Mouse (Mus musculus) adrenal gland, postnatal 14 days (tissue): Measurements from ENCODE around the gene Hsp90ab1. TPM values are rescaled to one million over a fixed set of nuclear protein-coding genes. Genes with fewer than 3 reads are reported as not detected.

Experiments used
- DNase-seq: peaks from one replicate; pipeline ENCODE4 v3.0.0; 2021; ENCODE audit warnings: mixed read lengths
- total RNA-seq: library from RNA; stranded (reverse); gene quantifications from 2 replicates; pipeline ENCODE4 v1.2.3, GENCODE M21; 2021

The Hsp90ab1 gene
- total RNA-seq, 1 experiment from 2014 or later = 1,485 TPM

DNA sequence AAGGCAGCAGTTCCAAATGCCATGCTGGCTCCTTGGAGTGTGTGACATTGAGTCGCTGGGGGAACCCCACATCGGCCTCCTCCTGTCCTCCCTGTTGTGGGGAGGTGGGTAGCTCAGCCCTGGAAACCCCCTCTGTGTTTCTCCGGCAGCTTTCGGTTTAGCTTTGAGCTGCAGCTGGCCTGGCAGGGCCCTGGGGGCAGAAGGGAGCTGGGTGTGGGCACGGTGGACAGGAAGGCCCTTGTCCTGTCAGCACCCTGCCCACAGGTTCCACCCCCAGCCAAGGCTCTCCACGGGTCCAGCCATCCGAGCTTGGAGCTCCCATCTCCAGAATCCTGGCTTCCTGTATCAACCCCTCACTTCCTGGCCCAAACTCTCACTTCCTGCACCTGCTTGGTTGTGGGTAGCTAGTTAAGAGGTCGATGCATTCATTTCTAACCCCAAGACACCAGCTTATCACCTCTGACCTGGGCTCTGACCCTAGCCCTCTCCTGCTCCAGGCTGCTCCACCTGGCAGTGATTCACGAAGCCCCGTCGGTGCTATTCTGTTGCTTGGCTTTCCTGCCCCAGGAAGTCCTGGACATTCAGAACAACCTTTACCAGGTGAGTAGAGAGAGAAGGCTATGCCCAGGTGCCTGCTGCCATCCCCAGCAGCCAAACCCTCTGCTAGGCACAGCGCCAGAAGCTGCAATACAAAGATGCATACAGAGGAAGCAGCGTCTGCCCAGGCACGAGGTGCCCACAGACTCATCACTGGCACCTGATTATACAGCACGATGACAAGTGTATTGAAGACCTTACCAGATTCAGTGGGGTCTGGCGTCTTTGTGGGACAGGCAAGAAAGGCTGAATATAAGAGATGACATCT lies 14.8 kb downstream of the Hsp90ab1 start:
- no peak for DNase-seq

- no peak for DNase-seq
Measured at GRCm38 (mm10) chr17:45557246-45557824, 15.7 kb downstream of the Hsp90ab1 start.

GRCm38 (mm10) chr17:45556514-45557245 lies 16.4 kb downstream of the Hsp90ab1 start:
- DNase-seq = no peak

DNA sequence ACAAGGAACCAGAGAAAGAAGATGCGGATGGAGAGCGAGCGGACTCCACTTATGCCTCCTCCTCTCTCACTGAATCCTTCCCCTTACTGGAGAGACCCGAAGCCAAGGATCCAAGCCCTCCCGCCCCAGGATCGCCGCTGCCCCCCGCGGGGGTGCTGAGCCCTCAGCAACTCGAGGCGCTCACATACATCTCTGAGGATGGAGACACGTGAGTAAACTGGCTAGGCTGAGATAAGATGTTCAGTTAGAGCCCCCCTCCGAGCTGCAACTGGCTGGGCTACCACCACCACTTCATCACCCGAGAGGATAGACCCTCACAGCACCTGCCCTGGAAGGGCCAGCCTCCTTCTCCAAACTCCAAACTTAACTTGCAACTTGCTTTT lies 17.0 kb downstream of the Hsp90ab1 start:
- no peak for DNase-seq

- peak; percentile 98 for DNase-seq
Measured at GRCm38 (mm10) chr17:45555452-45556106, 17.5 kb downstream of the Hsp90ab1 start, which contains the start of gene Nfkbie. Gene Nfkbie (plus strand): TSS chr17:45555703.

DNA sequence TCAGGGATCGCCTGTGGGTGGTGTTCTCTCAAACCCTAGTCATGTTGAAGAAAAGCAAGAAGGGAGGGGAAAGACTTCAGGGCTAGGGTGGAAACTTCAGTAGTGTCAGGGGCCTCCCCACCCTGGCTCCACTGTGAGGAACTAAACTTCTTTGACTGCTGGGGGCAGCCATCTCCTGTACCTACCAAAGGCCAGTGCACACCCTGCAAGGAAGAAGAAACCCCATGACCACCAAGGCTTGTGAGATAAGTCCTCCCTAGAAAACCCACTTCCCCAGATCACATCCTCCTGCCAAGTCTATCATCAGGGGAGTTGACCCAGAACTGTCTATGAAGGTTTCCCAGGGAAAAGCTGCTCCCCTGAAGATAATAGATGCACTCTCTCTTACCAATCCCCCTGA lies 18.7 kb downstream of the Hsp90ab1 start:
- DNase-seq = no peak

DNA sequence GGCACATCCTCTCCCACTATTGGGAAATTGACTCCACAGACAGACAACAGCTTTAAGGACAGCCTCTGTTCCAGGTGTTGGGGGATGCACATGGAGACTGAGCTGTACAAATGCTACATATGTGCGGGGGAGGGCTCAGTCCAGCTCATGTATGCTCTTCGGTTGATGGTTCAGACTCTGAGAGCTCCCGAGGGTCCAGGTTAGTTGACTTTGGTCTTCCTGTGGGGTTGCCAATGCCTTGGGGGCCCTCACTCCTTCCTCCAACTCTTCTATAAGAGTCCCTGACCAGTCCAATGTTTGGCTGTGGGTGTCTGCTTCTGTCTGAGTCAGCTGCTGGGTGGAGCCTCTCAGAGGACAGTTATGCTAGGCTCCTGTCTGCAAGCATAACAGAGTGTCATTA lies 20.0 kb downstream of the Hsp90ab1 start:
- no peak for DNase-seq

- peak; percentile 84 for DNase-seq
Measured at GRCm38 (mm10) chr17:45551816-45552451, 21.1 kb downstream of the Hsp90ab1 start.

DNA sequence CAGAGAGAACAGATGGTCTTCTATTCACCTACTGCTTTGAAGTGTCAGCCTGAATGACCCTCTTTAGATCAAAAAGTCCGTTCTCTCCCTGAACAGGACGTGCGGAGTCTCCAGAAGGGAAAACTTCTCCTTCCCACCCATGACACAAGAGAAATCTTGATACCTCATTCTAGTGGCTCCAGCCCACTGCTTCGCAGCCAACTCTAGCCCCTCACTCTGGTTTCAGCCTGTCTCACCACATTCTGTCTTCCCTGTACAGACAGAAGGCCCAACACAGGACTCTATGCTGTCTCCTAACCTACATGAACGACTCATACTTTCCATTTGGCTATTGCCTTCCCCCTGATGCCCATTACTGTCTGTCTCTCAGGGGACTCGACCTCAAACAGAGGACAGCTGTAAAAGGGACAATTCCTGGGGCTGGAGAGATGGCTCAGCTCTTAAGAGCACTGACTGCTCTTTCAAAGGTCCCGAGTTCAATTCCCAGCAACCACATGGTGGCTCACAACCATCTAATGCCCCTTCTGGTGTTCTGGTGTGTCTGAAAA lies 21.7 kb downstream of the Hsp90ab1 start:
- no peak for DNase-seq

- no peak for DNase-seq
Measured at GRCm38 (mm10) chr17:45550253-45550652, 22.8 kb downstream of the Hsp90ab1 start.

DNA sequence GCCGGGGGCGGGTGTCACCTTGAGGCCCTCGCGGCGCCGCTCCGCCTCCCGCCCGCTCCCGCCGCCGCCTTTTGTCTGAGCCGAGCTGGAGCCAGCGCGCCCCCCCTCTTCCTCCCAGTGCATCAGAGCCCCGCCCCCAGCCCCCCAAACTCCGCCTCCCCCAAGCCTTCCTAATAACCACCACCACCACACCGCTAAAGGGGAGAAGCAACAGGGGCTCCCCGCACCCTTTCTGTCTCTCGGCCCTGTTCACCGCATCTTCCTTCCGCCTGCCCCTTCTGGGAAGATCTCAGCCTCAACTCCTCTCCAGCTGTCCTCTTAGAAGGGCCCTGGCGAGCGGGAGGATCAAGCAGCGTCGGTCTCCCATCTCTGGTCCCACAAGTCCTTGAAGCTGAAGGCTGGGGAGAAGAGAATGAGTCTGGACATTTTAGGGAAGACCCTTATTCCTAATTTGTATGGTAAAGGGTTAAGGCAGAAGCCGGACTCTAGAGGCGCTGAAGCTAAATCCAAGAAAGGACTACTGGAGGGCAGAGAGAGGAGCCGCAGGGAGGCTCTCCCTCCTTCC lies 23.4 kb downstream of the Hsp90ab1 start, which contains the start of gene Tmem151b:
Tmem151b (minus strand) TSS at position 61 of the 565 bp plus-strand sequence.
- DNase-seq = no peak

DNA sequence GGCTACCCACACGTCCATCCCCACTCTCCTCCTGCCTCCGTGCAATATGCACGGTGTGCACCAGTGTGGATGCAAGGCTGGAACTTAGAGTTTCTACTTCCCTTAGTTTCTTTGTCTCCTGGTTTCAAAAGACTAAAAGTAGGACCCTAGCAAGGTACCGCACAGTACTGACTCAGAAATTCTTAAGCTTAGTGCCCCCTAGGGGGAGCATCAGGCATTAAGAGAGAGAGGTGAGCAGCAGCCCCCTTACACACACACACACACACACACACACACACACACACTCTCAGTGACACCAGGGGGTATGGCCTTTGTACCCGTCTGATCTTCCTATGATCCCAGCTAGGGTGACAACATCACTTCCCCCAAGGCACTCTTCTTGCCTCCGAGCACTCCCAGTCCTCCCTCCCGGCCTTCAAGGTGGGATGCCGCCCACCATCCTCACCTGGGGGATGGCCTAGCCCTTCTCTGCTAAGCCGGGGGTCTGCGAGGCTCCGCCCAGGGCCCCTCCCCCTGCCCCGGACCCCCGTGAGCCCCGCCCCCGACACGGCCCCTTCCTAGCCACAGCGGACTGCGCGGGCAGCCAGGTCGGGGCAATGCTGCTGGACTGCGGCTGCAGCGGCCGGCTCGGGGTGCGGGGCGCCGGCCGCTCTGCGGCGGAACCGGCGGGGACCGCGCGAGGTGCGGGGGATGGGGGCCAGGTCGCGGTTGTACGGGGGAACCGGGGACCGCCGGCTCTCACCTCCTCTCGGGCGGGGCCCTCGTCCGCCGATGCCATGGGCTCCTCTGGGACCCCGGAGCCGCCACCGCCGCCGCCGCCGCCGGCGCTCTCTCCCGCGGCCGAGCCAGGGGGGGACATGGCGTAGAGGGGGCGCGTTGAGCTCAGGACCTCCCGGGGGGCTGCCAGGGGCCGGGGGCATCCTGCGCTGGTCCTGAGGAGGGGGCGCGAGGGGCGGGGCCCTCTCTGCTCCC lies 24.2 kb downstream of the Hsp90ab1 start:
- no peak for DNase-seq

GRCm38 (mm10) chr17:45547461-45548190 lies 25.4 kb downstream of the Hsp90ab1 start:
- no peak for DNase-seq

GRCm38 (mm10) chr17:45546941-45547340 lies 26.1 kb downstream of the Hsp90ab1 start:
- no peak for DNase-seq

- DNase-seq = no peak
Measured at GRCm38 (mm10) chr17:45545278-45545961, 27.7 kb downstream of the Hsp90ab1 start.

GRCm38 (mm10) chr17:45544873-45545277 lies 28.2 kb downstream of the Hsp90ab1 start:
- no peak for DNase-seq

DNA sequence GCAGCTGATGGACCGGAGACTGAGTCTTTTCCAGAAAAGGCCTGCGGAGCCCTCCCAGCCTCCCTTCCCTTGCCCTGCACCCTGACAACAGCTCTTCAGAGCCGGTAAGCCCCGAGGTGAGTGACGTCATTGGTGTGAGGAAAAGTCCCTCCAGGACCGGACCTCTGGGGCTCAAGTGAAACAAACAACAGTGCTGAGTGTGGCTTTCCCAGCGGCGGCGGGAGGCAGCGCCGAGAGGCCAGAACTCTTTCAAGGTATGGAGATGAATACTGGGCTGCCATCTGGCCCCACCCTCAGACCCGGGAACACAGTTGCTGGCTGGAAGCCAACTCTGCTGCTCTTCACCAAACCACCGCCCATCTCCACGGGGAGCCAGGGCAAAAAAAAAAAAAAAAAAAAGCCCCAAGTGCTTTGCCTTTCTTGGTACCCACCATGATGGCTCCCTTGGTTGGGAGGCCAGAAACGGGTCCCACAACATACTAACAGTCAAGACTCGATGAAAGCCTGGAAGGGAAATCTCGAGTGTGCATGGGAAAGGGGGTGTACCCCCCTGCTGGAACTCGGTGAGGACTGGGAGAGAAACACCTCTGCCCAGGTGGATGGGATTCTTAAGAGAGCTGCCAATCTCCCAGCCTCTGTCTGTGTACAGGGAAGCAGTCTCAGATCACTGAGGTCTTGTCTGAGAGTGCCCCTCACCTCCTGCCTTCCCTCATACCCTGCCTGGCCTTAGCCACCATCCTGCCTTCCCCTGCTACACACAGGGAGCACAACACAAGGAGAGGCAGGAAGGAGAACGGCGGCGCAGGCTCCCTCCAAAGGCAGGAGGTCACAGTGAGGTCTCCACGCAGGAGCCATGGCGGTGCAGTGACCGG lies 28.8 kb downstream of the Hsp90ab1 start:
- no peak for DNase-seq

- DNase-seq = no peak
Measured at GRCm38 (mm10) chr17:45543115-45543514, 30.0 kb downstream of the Hsp90ab1 start.
